Mouse (Mus musculus) E14TG2a.4 (cell line): ENCODE data around the gene Ldb1.

Experiments used
- CTCF ChIP-seq: conservative IDR thresholded peaks from 2 replicates; pipeline ENCODE4 v1.5.1; 2014; ENCODE audit warnings: low read length
- POU5F1 ChIP-seq: IDR thresholded peaks from 2 replicates; pipeline ENCODE4 v1.6.1; 2014; ENCODE audit warnings: low read length, borderline replicate concordance

DNA sequence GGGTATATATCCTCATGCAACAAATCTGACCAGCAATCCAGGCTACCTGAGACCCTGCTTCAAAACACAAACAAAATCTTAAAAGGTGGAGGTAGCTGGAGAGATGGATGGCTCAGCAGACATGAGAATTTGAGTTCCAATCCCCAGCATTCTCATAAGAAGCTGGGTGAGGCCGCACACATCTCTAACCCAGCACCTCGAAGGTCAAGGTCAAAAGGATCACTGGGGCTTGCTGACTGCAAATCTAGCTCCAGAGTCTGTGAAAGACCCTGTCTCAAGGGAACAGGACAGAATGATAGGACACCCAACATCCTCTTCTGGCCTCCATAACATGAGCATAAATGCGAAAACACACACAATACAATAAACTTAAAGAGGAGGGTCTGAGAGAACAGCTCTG is 53.8 kb downstream of the Ldb1 start:
- TF ChIP-seq CTCF (no peak), POU5F1 (no peak)
